Mouse (Mus musculus): ENCODE measurements around the gene Olfr1410.

GRCm38 (mm10) chr1:92632196-92632595 is 26.6 kb downstream of the Olfr1410 start:
- TF ChIP-seq CTCF (conservative IDR thresholded peaks at IDR 0.05; ENCODE audit: insufficient read depth, insufficient read length, low read depth, low read length) (no peak), POLR2A (IDR thresholded peaks at IDR 0.05; ENCODE audit: low read depth, low read length) (no peak)

Measured in kidney, adult 2 months (tissue).